Mouse (Mus musculus) liver, embryonic 14 days (tissue): ENCODE measurements around the gene BB287469. TPM values are rescaled to one million over a fixed set of nuclear protein-coding genes. Genes with fewer than 3 reads are reported as not detected.

Experiments used
- polyA plus RNA-seq: library from polyadenylated mRNA; depleted of rRNA; stranded (reverse); fragments of >200 nt; gene quantifications from 2 replicates; pipeline ENCODE4 v1.2.3, GENCODE M21; 2012; rRNA removed

BB287469 gene
- polyA plus RNA-seq: not detected in 2 replicates

DNA sequence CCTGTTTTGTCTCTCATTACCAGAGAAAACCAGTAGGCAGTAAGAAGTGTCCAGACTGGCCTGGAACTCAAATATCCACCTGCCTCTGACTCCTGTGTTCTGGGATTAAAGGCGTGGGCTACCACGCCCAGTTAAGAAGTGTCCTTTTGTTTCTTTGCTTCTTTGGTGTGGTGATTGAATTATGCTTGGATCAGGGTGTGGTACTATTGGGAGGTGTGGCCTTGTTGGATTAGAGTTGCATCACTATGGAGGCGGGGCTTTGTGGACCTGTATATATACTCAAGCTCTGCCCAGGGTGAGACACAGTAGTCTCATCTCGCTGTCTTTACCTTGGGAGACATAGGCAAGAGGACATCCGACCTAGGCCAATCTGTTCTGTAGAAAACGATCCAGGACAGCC lies at the start of gene BB287469:
Gene BB287469, plus strand, starts transcription at position 301 of the 400 bp plus-strand sequence.

DNA sequence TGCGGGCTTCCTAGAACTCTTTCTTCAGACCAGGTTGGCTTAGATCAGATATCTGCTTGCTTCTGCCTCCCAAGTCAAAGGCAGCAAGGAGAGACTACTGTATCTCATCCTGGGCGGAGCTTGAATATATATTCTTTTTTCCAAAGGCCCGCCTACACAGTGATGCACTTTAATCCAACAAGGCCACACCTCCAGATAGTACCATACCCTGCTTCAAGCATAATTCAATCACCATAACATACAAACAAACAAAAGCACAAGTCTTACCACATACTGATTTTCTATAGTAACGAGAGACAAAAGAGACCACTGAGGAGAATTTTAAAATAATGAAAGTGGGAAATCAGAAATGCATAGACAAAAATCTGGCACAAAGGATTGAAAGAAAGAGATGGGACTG lies 40.7 kb upstream of the BB287469 start, which contains the start of gene Gm21319:
Gene Gm21319, minus strand, starts transcription at position 101 of the 400 bp plus-strand sequence.

DNA sequence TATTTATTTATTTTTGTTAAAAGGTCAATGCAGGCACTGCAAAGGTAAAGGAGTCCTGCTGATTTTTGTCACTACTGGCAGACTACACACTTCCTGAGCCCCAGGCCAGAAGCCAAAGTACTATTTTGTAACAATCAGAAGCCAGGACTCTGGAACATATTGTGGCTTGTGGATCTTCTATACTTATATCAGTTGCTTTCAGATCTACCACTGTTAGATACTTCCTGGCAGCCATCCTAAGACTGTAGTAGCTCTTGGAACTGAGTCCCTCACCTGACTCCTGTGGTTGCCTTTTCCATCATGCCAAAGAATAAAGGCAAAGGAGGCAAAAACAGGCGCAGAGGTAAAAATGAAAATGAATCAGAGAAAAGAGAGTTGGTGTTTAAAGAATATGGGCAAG lies 21.2 kb upstream of the BB287469 start, which contains the start of gene Gm21936:
Gene Gm21936, plus strand, starts transcription at position 301 of the 400 bp plus-strand sequence.

DNA sequence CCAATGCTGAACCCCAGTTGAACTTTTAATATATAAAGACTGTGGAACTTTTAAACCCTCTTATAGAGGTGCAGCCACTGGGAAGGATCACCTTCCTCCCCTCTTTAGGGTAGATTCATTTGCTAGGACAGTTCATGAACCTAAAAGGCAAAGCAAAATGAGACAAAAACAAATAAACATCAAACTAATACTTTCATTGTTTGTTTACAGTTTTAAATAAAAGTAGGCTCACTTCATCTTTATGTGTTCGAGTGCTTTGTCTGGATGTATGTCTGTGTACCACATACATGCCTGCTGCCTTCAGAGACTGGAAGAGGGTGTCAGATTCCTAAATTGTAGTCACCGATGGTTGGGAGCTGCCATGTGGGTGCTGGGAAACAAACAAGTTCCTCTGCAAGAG lies 25.9 kb downstream of the BB287469 start, which contains the start of gene Gm2001:
Gene Gm2001, minus strand, starts transcription at position 101 of the 400 bp plus-strand sequence.

Other genes starting within 250 kb of the BB287469 start
- not detected in 2 replicates for gene Oog1, start 213.9 kb upstream of the BB287469 start, polyA plus RNA-seq
- gene Gm4027, start 197.7 kb upstream of the BB287469 start, polyA plus RNA-seq: not detected in 2 replicates
- gene Gm16381, start 172.0 kb upstream of the BB287469 start, polyA plus RNA-seq: not detected in 2 replicates
- not detected in 2 replicates for gene Gm21319, start 40.8 kb upstream of the BB287469 start, polyA plus RNA-seq
- gene Gm21936, start 21.1 kb upstream of the BB287469 start, polyA plus RNA-seq: not detected in 2 replicates
- gene Gm2001, start 25.8 kb downstream of the BB287469 start, polyA plus RNA-seq: not detected in 2 replicates
- gene Gm2016, start 57.5 kb downstream of the BB287469 start, polyA plus RNA-seq: not detected in 2 replicates
- gene Gm2022, start 78.8 kb downstream of the BB287469 start, polyA plus RNA-seq: not detected in 2 replicates
- not detected in 2 replicates for gene Gm2035, start 103.3 kb downstream of the BB287469 start, polyA plus RNA-seq
- gene Gm2042, start 137.5 kb downstream of the BB287469 start, polyA plus RNA-seq: not detected in 2 replicates
- not detected in 2 replicates for gene Gm2075, start 195.3 kb downstream of the BB287469 start, polyA plus RNA-seq
- not detected in 2 replicates for gene Gm6803, start 202.2 kb downstream of the BB287469 start, polyA plus RNA-seq
- gene Gm2056, start 210.4 kb downstream of the BB287469 start, polyA plus RNA-seq: not detected in 2 replicates